Mouse (Mus musculus): Measurements from ENCODE around the gene Pdcd1. TPM values are rescaled to one million over a fixed set of nuclear protein-coding genes. Genes with fewer than 3 reads are reported as not detected.
"Not testable (repeated sequence)": the region's sequence is repeated elsewhere in the genome, so short reads cannot be mapped to it uniquely, and the experiment has no call there.

The Pdcd1 gene
- polyA plus RNA-seq, 1 experiment from 2014 or later: not detected

DNA sequence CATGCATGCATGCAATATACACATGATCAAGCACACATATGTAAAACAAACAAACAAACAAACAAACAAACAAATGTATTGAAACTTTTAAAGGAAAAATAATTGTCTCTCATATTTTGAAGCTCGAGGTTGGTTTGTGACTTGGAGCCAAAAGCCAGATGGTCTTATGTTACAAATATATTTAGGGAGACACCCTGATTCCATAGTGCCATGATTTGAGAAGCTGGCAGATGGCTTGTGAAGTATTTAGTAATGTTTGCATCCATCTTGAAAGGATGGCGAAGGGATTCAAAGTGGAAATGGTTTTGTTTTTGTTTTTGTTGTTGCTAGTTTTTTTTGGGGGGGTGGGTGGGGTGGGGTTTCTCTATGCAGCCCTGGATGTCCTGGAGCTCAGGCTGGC is 51.3 kb downstream of the Pdcd1 start:
- no peaks in the 10 kb centered on the region for H3K27me3 ChIP-seq (ENCODE audit: control insufficient read depth, insufficient read depth, low read length)
- no peaks in the 10 kb centered on the region for H3K9me3 ChIP-seq (ENCODE audit: control insufficient read depth, low read length)
- H3K4me2 ChIP-seq (replicated peaks): no peak overlapping the region
- 86% methylated on average over 2 of the region's 2 CpGs for WGBS
- no peaks in the 10 kb centered on the region for H3K4me1 ChIP-seq (replicated peaks; ENCODE audit: control insufficient read depth, insufficient read depth, low read length)
- ATAC-seq (ENCODE audit: low FRiP score) (no peak), DNase-seq (ENCODE audit: low spot score) (no peak)
- H3K9ac ChIP-seq: no peak overlapping the region
- H3K27ac ChIP-seq: no peak overlapping the region
- no peaks in the 10 kb centered on the region for H3K36me3 ChIP-seq (replicated peaks; ENCODE audit: control insufficient read depth, insufficient read depth)
- no peak overlapping the region for H3K4me3 ChIP-seq (replicated peaks; ENCODE audit: low read length)

DNA sequence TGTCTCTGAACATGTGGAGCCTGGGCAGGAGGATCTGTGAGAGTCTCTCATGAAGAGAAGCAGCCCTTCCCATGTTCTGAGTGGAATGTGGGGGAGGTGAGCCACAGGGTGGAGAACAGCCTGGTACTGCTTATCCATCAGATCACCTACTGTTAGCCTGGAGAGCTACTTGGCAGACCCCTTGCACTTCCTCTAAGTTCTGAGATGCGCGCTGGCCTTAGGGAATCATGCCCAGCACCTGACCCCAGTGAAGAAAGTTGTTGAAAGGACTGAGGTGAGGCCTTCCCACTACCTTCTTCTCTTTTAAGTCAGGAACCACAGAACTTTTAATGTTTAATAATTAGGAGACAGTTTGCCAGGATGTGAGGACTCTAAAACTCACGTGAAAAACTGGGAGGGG is 60.9 kb downstream of the Pdcd1 start:
- H3K27ac ChIP-seq; ATAC-seq (ENCODE audit: low FRiP score); H3K9me3 ChIP-seq (ENCODE audit: control insufficient read depth, low read length); H3K4me1 ChIP-seq (replicated peaks; ENCODE audit: control insufficient read depth, insufficient read depth, low read length); H3K4me2 ChIP-seq (replicated peaks); H3K4me3 ChIP-seq (replicated peaks; ENCODE audit: low read length); H3K9ac ChIP-seq; DNase-seq (ENCODE audit: low spot score); H3K27me3 ChIP-seq (ENCODE audit: control insufficient read depth, insufficient read depth, low read length); H3K36me3 ChIP-seq (replicated peaks; ENCODE audit: control insufficient read depth, insufficient read depth): not testable (repeated sequence)
- 96% methylated on average over 3 of the region's 3 CpGs for WGBS

DNA sequence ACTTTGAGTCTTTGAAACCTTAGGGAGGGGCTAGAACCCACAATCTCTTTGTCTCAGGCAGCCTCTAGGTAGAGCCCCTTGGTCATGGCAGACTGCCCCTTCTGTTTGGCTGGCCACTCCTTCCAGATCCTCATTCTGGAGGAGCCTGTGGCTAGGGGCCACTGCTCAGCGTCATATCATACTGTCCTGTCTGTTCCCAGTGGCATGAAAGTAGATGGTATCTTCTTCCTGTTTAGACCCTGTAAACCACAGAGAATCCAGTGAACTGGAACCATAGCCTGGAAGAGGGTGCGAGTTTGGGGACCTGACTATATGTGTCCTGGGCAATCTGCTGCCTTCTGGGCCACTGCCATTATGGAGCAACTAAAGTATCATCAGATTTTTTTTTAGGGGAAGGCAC is 61.3 kb downstream of the Pdcd1 start:
- not testable (repeated sequence) for H3K4me1 ChIP-seq (replicated peaks; ENCODE audit: control insufficient read depth, insufficient read depth, low read length); H3K27me3 ChIP-seq (ENCODE audit: control insufficient read depth, insufficient read depth, low read length); H3K4me3 ChIP-seq (replicated peaks; ENCODE audit: low read length); H3K9me3 ChIP-seq (ENCODE audit: control insufficient read depth, low read length); H3K9ac ChIP-seq; ATAC-seq (ENCODE audit: low FRiP score); H3K4me2 ChIP-seq (replicated peaks); H3K27ac ChIP-seq; DNase-seq (ENCODE audit: low spot score); H3K36me3 ChIP-seq (replicated peaks; ENCODE audit: control insufficient read depth, insufficient read depth)
- 96% methylated on average over 2 of the region's 2 CpGs for WGBS

DNA sequence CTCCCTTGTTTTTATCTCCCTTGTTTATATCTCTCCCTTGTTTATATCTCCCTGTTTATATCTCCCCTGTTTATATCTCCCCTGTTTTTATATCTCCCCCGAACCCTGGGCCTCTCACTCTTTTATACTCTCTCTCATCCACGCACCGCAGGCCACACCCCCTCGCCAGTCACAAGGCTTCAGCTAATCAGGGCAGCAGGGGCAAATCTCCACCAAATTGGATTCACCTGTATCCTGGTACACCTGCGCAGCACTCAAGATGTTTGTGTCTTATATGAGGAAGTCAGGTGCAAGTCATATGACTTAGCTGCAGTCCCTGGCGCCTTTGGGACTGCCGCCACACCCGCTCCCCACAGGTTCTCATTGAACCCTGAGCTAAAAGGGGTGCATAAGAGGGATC is 62.1 kb downstream of the Pdcd1 start, which contains the start of gene Gal3st2c:
TSS of gene Gal3st2c (plus strand) at position 301 of the 400 bp plus-strand sequence.
- H3K36me3 ChIP-seq (replicated peaks; ENCODE audit: control insufficient read depth, insufficient read depth); H3K4me2 ChIP-seq (replicated peaks); DNase-seq (ENCODE audit: low spot score); H3K9me3 ChIP-seq (ENCODE audit: control insufficient read depth, low read length); H3K27me3 ChIP-seq (ENCODE audit: control insufficient read depth, insufficient read depth, low read length); H3K4me1 ChIP-seq (replicated peaks; ENCODE audit: control insufficient read depth, insufficient read depth, low read length); H3K9ac ChIP-seq; H3K27ac ChIP-seq; ATAC-seq (ENCODE audit: low FRiP score); H3K4me3 ChIP-seq (replicated peaks; ENCODE audit: low read length): not testable (repeated sequence)
- whole genome bisulfite sequencing: 90% methylated on average over 7 of the region's 8 CpGs

DNA sequence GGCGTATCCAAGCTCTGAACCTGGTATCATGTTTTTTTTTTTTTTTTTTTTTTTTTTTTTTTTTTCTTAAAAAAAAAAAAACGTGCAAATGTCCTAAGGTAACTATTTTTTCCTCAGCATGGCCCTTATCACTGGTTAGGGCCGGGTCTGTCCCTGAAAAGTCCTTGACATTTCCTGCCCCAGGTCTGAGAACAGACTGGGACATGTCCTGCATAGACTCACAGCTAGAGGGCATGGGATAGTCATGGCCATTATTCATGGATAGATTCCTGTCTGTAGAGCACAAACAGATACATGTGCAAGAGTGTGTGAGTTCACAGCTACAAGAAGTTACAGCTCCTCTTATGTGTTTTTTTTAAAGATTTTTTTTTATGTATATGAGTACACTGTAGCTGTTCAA is 63.6 kb downstream of the Pdcd1 start:
- Histone ChIP-seq H3K36me3 (replicated peaks; ENCODE audit: control insufficient read depth, insufficient read depth) (no peaks in the 10 kb centered on the region), H3K27ac (no peak overlapping the region), H3K4me2 (replicated peaks) (no peak overlapping the region), H3K4me1 (replicated peaks; ENCODE audit: control insufficient read depth, insufficient read depth, low read length) (no peaks in the 10 kb centered on the region), H3K27me3 (ENCODE audit: control insufficient read depth, insufficient read depth, low read length) (no peaks in the 10 kb centered on the region), H3K9me3 (ENCODE audit: control insufficient read depth, low read length) (no peaks in the 10 kb centered on the region), H3K9ac (no peak overlapping the region), H3K4me3 (replicated peaks; ENCODE audit: low read length) (no peak overlapping the region)
- 85% methylated on average over 3 of the region's 3 CpGs for WGBS
- ATAC-seq (ENCODE audit: low FRiP score) (no peak), DNase-seq (ENCODE audit: low spot score) (no peak)

Other genes with a start within 250 kb of the Pdcd1 start
- 8.4 and 9.3 TPM in 2 replicates for gene Ing5, start 248.6 kb downstream of the Pdcd1 start, polyA plus RNA-seq (2014; fragmentation: Nextera tagmentation; extraction: Ambion mirVana)
- 11.3 and 12.5 TPM in 2 replicates for gene D2hgdh, start 227.6 kb downstream of the Pdcd1 start, polyA plus RNA-seq (2014; fragmentation: Nextera tagmentation; extraction: Ambion mirVana)
- not detected in 2 replicates for gene Gal3st2, start 191.2 kb downstream of the Pdcd1 start, polyA plus RNA-seq (2014; fragmentation: Nextera tagmentation; extraction: Ambion mirVana)
- gene Gal3st2b, start 134.2 kb downstream of the Pdcd1 start, polyA plus RNA-seq (2014; fragmentation: Nextera tagmentation; extraction: Ambion mirVana): 0.07 TPM in 1 of 2 replicates, not detected in the other
- gene Gal3st2c, start 62.0 kb downstream of the Pdcd1 start, polyA plus RNA-seq (2014; fragmentation: Nextera tagmentation; extraction: Ambion mirVana): not detected in 2 replicates
- gene Neu4, start 32.1 kb downstream of the Pdcd1 start, polyA plus RNA-seq (2014; fragmentation: Nextera tagmentation; extraction: Ambion mirVana): 0.04 and 0.16 TPM in 2 replicates

Data from hindbrain, embryonic 14.5 days (tissue).